Mouse (Mus musculus): ENCODE measurements around the gene Gm16223.

- TF ChIP-seq POLR2A (IDR thresholded peaks at IDR 0.05; ENCODE audit: insufficient read length, low read depth) = no peak
- TF ChIP-seq MAX (IDR thresholded peaks at IDR 0.05; ENCODE audit: low read depth) = no peak
- no peak for TF ChIP-seq USF1 (IDR thresholded peaks at IDR 0.05; ENCODE audit: low read depth)
- no peak for TF ChIP-seq MYOG (IDR thresholded peaks at IDR 0.05; ENCODE audit: control insufficient read depth in 1 of 3, insufficient read depth in 1 of 3, insufficient read length in 2 of 3, low read depth in 2 of 3)
- no peak for TF ChIP-seq REST (IDR thresholded peaks at IDR 0.05; ENCODE audit: insufficient read depth, insufficient read length)
- TF ChIP-seq TCF12 (IDR thresholded peaks at IDR 0.05; ENCODE audit: insufficient read depth, poor library complexity, severe bottlenecking) = no peak
- TF ChIP-seq SRF (IDR thresholded peaks at IDR 0.05; ENCODE audit: control insufficient read depth, insufficient read length, low read depth) = no peak
Measured at GRCm38 (mm10) chr5:42212353-42212752, 144.6 kb downstream of the Gm16223 start.
